Mouse (Mus musculus) gastrocnemius, adult 8-10 months (tissue): ENCODE measurements around the gene Traf3ip3. TPM values are rescaled to one million over a fixed set of nuclear protein-coding genes. Genes with fewer than 3 reads are reported as not detected.

Experiments used
- DNase-seq, 2 experiments: peaks; one replicate each; pipeline ENCODE4 v3.0.0; 2022; ENCODE audit warnings: low spot score in 2 of 2
- total RNA-seq, 4 experiments: library from RNA; stranded (reverse); gene quantifications; 2 replicates each; pipeline ENCODE4 v1.2.4; 2022

Gene Traf3ip3
- total RNA-seq, 4 experiments from 2014 or later, result 0.48 to 2.0 (median 0.74) TPM

DNA sequence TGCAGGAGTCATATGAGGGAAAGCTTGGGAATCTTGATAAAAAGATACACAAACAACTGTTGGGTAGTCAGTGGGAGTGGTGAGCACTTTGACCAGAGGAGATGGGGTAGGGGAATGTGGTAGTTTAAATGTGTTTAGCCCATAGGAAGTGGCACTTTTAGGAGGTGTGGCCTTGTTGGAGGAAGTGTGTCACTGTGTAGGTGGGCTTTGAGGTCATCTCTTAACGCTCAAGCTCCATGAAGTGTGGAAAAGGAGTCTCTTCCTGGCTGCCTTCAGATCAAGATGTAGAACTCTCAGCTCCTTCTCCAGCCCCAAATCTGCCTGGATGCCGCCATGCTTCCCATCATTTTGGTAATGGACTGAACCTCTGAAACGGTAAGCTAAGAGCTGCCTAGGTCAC, 6.0 kb upstream of the Traf3ip3 start, which contains the start of gene Lamb3:
Lamb3 (plus strand) TSS at position 197 of the 400 bp plus-strand sequence.
- no peak for DNase-seq

DNA sequence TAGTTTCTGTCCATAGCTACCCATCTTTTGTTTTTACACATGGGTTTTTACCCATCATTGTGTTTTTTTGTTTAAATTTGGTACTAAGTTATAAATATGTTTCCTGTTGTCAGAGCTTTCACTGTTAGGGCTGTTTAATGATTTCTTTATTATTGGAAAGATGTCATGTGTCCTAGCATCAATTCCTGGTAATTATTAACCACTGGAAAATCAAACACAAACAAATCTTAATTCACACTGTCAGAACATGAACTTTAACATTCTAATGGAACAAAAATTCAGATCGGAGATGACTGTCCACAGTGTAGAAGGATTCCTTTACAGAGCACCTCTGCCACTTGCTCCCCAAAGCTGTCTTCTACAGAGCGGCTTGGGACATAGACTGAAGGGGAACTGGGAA, 3.9 kb upstream of the Traf3ip3 start:
- no peak for DNase-seq

DNA sequence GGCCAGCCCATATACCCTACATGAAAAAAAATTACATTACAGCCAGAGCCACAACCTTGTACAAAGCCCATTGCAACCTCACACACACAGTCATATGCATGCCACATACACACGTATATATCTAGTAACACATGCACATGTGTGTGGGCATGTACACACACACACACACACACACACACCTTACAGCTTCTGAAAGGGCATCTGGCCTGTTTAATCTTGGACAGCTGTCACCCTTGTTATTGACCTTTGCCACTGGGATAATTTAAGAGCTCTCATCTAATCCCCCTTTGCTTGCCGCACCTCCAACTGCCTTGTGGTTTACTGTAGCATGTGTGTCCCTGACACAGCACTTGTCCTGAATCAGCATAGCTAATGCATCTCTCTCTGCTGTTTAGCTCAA, 2.3 kb upstream of the Traf3ip3 start:
- DNase-seq, result no peak

DNA sequence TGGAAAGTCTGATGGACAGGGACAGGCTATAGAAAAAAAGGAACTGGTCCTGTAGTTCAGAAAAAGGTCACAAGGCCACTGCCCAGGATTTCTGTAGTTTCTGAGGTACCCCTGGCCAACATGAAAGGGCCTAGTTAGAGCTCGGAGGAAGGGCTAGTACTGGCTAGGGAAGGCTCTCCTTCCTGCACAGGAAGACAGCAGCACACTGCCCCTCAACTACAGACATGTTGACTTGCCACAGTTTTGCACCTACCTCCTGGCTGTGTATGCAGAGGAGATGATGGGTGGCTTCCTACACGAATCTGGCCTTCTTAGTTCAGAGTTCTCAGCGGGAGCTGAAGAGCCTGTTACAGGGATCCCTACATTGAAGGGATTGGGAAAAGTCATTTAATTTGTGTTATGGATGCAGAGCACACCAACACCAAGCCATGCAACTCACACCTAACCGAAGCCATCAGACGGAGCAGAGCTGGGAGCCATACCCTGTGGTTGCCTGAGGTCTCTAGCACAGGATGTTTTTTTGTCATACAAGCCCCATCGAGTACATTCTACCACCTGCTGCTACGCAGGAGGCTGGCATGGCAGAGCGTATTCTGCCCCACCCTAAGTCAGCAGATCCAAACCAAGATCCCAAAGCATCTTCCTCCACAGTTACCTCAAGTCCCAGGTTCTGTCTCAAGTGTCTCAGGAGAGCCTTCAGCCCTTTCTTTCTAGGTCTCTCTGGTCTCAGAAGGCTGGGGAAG, 692 bp downstream of the Traf3ip3 start:
- no peak for DNase-seq

DNA sequence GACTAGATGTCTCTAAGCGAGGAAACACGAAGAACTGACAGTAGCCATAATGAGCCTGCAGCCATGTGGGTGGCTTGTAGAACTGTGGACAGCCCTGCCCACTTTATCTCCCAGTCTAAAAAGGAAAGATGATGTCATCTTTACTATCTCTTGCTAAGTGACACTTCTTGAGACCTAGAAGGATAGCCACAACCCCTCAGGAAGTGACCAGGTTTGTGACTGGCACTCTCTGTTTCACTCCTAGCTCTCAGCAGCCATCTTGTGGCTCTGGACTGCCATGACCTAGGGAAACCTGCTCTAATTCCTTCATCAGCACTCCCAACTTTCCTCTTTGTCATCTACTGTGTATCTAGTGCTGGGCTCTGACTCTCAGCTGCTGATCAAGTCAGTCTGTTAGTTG, 3.2 kb downstream of the Traf3ip3 start:
- DNase-seq, result no peak

DNA sequence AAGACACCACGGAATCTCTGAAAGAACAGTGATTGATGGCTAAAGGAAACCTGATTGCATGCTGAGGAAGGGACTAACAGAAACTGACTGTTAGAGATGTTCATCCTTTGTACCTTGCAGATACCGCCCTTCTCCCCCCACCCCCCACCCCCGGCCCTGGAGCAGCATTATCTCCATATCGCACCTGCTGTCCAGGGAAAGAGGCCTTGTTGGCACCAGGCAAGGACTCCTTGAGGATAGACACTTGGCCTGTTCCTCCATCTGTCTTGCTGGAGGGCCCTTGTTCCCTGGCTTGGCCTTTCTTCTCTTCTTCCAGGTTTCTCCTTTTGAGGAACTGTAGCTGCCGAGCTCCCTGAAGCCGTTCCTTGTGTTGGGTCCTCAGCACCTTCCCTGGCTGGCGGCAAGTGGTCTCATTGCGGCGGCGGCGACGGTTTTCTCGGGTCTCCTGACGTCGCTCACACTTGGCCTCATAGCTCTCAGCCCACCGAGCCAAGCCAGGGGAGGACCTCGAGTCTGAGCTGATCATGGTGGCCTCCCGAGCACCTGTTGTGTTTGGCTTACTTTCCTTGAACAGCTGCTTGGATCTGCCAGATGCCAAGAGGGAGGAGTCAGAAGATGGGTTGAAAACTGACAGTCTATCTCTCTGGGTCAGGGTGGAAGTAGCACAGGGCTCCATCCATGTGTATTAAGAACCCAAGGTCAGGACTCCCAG, 3.9 kb downstream of the Traf3ip3 start:
- peak; percentile 18 to 41 for DNase-seq

DNA sequence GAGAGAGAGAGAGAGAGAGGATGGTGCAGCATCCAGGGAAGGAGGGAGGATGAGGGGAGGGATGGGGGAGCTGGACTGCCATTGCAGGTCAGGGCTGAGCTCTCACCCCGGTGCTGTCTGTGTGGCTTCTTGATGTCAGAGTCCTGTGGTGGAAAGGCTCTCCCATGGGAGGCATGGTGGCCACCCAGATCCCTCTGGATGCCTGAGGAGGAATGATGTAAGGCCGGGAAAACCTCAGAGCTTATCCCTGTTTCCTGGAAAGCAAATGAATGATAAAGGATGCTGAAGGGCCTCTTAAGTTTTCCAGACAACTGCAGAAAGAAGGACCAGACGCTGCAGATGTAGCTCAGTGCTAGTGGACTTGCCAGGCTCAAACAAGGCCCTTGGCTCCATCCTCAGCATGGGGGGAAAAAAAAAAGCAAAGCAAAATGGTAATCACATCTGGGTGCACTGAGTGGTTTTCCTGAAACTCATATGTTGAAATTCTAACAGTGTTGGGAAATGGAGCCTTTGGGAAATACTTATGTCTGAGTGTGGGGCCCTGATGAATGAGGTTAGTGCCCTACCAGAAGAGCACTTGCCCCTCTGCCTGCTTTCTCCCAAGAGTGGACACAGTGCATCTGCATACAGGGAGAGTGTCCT, 6.2 kb downstream of the Traf3ip3 start:
- DNase-seq, result no peak

DNA sequence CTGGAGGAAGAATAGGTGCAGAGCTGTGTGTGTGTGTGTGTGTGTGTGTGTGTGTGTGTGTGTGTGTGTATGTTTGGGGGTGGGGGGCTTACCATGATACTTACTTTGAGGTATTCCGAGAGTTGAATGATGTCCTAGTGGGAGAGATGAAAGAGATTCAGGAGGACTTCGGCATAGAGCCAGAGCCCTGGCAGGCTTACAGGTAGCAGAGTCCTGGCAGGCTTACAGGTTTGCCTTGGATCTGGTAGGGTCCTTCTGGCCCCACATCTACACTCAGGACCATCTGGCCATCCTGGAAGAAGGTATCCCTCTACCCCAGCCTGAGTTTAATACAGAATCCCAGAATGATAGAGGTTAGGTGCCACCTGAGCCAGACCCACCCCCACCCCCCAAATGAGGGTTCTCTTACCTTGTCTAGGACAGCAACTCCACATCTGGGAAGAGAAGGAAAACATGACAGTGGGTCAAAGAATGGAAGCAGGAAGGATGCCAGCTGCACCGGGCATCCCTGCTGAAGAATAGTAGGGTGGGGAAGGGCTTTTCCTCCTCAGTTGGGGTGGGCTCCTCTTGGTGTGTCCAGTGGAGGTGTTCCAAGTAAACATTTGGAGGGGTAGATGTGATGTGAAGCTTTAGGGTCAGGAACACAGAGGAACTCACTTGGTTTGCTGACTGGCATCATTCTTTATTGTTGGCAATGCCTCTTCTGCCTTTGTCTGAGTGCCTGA, 6.9 kb downstream of the Traf3ip3 start:
- no peak for DNase-seq

DNA sequence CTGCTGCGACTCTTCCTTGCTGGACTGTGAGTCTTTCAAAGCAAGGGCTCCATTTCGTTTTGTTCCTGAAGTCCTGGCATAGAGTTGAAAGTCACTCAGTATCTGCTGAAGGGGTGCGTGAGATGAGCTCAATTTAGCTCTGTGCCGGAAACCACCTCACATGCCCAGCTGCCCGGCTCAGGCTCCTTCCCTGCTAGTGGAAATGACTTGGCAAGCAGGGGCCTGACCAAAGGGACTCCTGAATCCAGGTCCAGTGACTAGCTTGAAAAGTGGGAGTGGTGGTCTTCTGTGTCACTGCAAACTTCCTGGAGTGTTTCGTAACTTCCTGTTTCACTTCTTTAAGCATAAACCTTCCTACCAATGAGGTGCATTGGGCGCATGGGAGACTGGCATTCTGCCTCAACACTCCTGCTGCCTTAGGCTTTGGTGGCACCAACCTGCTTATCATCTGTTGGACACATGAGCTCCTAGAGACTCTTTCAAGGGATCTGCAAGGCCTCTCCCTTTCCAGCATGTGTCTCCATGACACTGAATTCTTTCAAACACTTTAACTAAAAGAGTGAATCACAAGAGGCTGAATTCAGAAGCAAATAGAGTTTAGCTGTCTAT, 9.7 kb downstream of the Traf3ip3 start:
- no peak for DNase-seq

DNA sequence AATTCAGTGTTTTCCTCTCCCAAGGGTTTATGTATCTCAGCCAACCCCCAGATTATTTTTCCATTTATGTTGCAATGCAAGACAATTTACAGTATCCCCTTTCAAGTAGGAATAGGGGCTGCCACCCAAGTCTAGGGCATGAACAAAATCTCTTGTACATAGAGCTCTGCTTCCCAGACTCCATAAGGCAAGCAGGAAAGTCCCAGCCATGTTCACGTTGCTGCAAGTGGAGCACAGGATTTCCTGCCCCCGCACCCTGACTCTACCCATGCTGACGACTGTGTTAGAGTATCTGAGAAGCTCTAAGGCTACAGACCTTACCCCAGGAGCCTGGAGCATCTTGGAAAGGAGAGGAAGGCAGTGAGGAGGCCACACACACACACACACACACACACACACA, 11.7 kb downstream of the Traf3ip3 start:
- DNase-seq, result no peak

DNA sequence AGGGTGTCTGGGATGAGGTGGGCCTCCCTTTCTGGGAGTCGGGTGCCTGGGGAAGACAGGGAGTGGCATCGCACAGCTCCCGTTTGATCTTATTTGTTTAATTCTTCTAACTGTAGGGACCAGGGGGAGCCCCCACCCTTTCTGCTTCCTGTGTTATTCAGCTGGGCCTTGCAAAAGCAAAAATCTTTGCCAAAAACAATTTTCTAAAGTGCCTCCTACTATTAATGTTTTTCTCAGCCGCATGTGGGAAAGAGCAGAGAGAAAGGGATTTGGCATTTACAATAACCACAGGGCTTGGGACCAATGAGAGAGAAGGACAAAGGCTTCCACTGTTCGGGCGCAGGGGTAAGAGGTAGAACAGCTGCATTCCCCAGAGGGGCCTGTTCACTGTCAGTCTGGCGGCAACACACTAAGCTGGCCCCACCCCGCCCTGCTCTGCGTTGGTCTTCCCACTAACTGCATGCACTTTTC, 12.3 kb downstream of the Traf3ip3 start:
- peak; percentile 57 to 71 for DNase-seq

DNA sequence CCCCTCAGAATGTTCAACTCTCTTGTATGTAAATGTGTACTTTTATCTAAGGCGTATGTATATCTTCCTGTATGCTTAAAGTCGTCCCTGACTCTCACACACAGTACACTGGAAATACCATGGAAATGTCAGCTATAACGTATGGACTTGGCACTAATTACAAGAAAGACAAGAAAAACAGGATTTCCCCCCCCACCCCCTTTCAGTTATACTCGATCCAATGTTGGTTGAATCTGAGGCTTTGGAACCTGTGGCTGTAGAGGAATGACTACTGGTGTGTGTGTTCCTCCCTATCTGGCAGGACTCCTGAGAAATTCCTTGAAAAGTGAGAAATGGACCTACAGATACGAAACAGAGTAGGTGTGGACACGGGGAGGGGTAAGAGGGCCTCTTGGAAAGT, 13.2 kb downstream of the Traf3ip3 start:
- DNase-seq, result no peak

DNA sequence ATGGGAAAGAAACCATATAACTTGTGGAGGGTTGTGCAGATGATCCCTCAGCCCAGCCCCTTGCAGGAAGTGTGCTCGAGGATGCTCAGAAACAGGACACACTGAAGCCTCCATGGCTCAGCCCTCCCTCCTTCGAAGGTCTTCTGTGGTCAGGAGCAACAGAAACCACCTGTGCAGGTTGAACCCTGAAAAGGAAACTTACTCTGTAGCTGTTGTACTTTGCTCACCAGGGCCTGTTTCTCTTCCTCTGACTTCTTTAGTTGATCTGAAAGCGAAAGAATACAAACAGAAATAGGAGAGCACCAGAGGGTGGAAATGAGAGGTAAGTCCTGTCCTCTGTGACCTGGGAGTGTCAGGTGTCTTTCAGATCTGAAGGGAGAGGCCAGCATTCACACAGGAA, 20.4 kb downstream of the Traf3ip3 start:
- no peak for DNase-seq

DNA sequence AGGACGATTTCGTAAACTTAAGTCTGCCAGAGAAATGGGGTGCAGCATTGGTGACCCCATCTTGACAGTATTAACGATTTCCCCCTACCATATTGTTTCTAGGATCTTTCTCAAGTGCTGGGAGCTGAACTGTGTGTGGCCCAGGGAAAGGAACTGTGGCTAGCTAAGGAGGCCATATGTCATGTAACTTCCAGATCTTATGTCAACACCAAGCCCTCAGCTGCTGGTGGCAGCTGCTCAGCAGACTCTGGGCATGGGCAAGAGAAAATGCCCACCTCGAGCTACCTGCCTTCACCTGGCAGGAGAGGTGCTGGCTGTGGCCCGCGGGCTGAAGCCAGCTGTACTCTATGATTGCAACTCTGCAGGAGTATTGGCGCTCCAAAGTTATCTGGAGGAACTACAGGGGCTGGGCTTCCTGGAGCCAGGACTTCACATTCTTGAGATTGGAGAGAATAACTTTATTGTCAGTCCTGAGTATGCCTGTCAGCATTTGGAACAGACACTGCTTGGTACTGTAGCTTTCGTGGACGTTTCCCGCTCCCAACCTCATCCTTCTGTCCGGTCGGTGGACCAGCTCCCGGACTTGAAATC, 27.3 kb downstream of the Traf3ip3 start:
- no peak for DNase-seq

DNA sequence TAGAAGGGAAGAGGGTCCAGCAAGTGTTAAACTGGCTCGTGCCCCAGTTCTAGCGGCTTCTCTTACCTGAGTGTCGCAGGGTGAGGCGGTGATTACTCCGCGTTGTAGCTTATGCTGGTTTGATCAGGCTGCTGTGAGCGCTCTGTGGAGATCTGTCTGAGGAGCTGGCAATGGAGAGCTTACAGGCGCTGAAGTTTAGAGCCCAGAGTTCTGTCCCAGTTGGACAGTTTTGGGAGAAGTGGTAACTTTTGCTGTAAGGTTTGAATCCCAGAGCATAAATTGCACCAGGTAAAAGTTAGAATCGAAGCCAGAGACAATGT, 27.7 kb downstream of the Traf3ip3 start:
- no peak for DNase-seq

DNA sequence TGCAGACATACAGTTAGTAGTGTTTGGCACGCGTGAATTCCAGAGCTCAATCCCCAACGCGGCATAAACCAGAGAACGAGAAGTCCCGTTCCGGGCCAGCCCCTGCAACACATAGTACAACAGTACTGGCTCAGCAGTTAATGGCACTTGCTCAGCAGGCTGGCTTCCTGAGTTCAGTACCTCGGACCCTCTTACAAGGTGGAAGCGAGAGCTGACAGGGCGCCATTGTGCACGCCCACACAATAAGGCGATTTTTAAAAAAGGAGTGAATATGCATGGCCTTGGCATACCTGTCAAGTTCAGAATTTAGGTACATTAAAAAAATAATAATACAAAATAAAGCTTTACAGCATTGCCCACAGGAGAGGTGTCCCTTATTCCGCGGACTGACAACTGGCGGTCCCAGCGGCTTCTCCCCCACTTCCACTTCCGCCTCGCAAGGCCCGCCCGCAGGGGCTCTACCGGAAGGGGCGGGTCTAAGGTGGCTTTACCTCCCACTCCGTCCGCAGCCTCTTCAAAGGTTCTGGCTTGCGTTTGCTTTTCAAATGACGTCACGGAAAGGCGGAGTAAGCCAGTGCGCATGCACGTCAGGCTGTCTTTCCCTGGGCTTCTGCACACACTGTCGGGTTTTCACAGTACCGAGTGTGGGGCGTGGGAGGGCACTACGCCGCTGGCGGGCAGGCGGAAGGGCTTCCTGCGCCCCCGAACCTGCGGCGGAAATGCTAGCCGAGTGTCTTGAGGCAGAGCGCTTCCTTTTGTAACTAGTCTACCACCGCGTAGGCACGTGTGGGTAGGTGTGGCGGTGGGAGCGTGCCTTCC, 28.3 kb downstream of the Traf3ip3 start:
- DNase-seq, result peak; percentile 89 to 93

DNA sequence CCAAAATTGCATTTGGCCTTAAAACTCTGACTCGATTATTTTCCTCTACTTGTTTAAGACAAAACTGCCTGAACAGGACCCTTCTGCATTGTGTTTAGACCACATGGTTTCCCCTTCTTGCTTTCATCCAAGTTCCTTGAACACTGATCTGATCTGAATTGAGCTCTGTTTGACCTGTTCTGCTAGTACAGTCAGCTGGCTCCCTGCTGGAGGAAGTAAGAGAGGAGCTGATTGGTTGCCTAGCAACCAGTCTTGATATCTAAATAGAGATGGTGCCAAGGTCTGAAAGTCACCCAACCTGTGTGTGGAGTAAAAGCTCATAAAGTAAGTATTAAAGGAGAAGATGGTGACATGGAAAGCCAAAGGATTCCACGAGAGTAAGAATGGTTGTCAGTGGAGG, 31.6 kb downstream of the Traf3ip3 start:
- DNase-seq, result no peak

DNA sequence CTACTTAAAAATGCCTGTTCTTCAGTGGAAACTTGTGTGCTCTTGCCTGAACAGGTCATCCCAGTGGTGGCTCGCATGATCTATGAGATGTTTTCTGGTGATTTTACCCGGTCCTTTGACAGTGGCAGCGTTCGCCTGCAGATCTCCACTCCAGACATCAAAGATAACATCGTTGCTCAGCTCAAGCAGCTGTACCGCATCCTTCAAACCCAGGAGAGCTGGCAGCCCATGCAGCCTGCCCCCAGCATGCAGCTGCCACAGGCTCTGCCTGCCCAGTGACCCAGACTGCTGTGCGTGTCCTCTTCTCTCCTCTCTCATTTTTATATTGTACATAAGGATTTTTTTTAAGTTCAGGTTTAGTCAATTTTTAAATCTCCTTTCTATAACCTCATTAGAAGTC, 32.3 kb downstream of the Traf3ip3 start:
- DNase-seq, result no peak

DNA sequence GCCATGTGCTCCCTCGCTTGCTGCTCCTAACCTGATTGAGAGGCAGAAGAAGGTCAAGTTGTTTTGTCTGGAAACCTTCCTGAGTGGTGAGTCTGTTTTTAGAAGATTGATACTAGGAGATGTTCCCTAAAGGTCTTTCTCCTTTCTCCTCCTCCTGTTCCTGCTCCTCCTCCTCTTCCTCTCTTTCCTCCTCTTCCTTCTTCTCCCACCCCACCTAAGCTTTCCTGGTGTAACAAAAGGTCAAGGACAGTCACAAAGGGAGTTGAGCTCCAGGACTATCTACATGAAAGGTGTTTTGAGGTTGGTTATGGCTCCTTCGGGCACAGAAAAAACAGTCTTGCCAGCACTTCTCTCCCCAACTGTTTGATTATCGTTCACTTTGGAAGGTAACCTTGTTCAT, 33.8 kb downstream of the Traf3ip3 start, which contains the start of gene A130010J15Rik:
A130010J15Rik (plus strand) TSS at position 301 of the 400 bp plus-strand sequence.
- DNase-seq, result no peak
